Comparison of ENCODE assay signal across 23 mouse cellular contexts in genomic region chr7:44838073-44838472, GRCm38 (mm10).
"Had no signal": no experiment of that assay in that cellular context is flagged by ENCODE, and none has a peak within 500 bp of the region (broad histone marks: within the 10 kb centered on the region; RNA-seq: fewer than 3 reads in every experiment).

No protein-coding gene starts in this region.

- H3K27ac ChIP-seq: heart, embryonic 13.5 days; heart, embryonic 15.5 days; hindbrain, embryonic 10.5 days; hindbrain, embryonic 14.5 days; intestine, embryonic 15.5 days; layer of hippocampus, adult 2 months; left cerebral cortex, adult 2 months; limb, embryonic 10.5 days; limb, embryonic 12.5 days; liver, embryonic 13.5 days had no signal

- DNase-seq: gastrocnemius, adult 2 months; gastrocnemius, postnatal 10 days; gastrocnemius, postnatal 25 days; heart, adult 18-20 months; heart, postnatal 4 days; kidney, adult 18-20 months; kidney, adult 8-10 months; kidney, postnatal 25 days; kidney, postnatal 4 days; liver; liver, embryonic 13.5 days had no signal

- H3K4me3 ChIP-seq: gastrocnemius, adult 2 months; heart, embryonic 13.5 days; heart, embryonic 15.5 days; hindbrain, embryonic 10.5 days; hindbrain, embryonic 12.5 days; intestine, embryonic 15.5 days; layer of hippocampus, adult 2 months; left cerebral cortex, adult 2 months; limb, embryonic 10.5 days; liver, embryonic 13.5 days had no signal

- H3K4me2 ChIP-seq: heart, embryonic 11.5 days; heart, embryonic 13.5 days; heart, embryonic 15.5 days; hindbrain, embryonic 12.5 days; hindbrain, embryonic 14.5 days; intestine, embryonic 15.5 days; limb, embryonic 12.5 days; liver, embryonic 11.5 days; liver, embryonic 13.5 days had no signal

- H3K9ac ChIP-seq: heart, embryonic 13.5 days; heart, embryonic 15.5 days; hindbrain, embryonic 12.5 days; hindbrain, embryonic 14.5 days; intestine, embryonic 15.5 days; limb, embryonic 12.5 days; liver, embryonic 13.5 days had no signal

- H3K9me3 ChIP-seq: heart, embryonic 13.5 days; heart, embryonic 15.5 days; hindbrain, embryonic 10.5 days; hindbrain, embryonic 12.5 days; intestine, embryonic 15.5 days; limb, embryonic 10.5 days; limb, embryonic 12.5 days; liver, embryonic 13.5 days had no signal
